Mouse (Mus musculus) CH12.LX (cell line): ENCODE measurements around the gene Trafd1.

Source experiments
- HCFC1 ChIP-seq: IDR thresholded peaks from 2 replicates; pipeline ENCODE4 v1.6.1; 2012; ENCODE audit warnings: low read depth, mild to moderate bottlenecking, inconsistent platforms, low read length, improper control_type of control experiment
- MAX ChIP-seq: IDR thresholded peaks from 2 replicates; pipeline ENCODE4 v1.6.1; 2011; ENCODE audit warnings: low read length, improper control_type of control experiment

GRCm38 (mm10) chr5:121336009-121336408 lies 49.4 kb downstream of the Trafd1 start:
- TF ChIP-seq HCFC1: no peak
- no peak for TF ChIP-seq MAX
